Mouse (Mus musculus) intestine, embryonic 16.5 days (tissue): ENCODE results near the gene Ugt1a1. TPM values are rescaled to one million over a fixed set of nuclear protein-coding genes. Genes with fewer than 3 reads are reported as not detected.
"Not testable (repeated sequence)": the region's sequence is repeated elsewhere in the genome, so short reads cannot be mapped to it uniquely, and the experiment has no call there.

Experiments
- ATAC-seq: fragments of 200-750 bp; cut with Nextera tagmentation; 2 replicates; pipeline ENCODE4 v1.8.0; 2017; ENCODE audit warnings: moderate TSS enrichment, moderate library complexity
- H3K27ac ChIP-seq: fragments of 300-500 bp; sonication (generic); 2 replicates; pipeline ENCODE4 v1.5.1; 2014; ENCODE audit warnings: mild to moderate bottlenecking, low read length
- H3K27me3 ChIP-seq: fragments of 300-500 bp; sonication (generic); replicated peaks from 2 replicates; pipeline ENCODE4 v1.6.1; 2014; ENCODE audit warnings: low read length, control low read depth, mixed read lengths; ENCODE audit not compliant: control insufficient read depth, insufficient read depth
- H3K36me3 ChIP-seq: fragments of 300-500 bp; sonication (generic); 2 replicates; pipeline ENCODE4 v1.6.1; 2014; ENCODE audit warnings: low read length, control low read depth; ENCODE audit not compliant: control insufficient read depth, insufficient read depth
- H3K4me1 ChIP-seq: fragments of 300-500 bp; sonication (generic); 2 replicates; pipeline ENCODE4 v1.6.1; 2014; ENCODE audit warnings: low read length, control low read depth, mixed read lengths; ENCODE audit not compliant: control insufficient read depth, insufficient read depth
- H3K4me2 ChIP-seq: fragments of 300-500 bp; sonication (generic); 2 replicates; pipeline ENCODE4 v1.6.1; 2014; ENCODE audit warnings: low read depth, low read length, control low read depth
- H3K4me3 ChIP-seq: fragments of 300-500 bp; sonication (generic); 2 replicates; pipeline ENCODE4 v1.5.1; 2014; ENCODE audit warnings: mild to moderate bottlenecking, low read length
- H3K9ac ChIP-seq: fragments of 300-500 bp; sonication (generic); 2 replicates; pipeline ENCODE4 v1.6.1; 2014; ENCODE audit warnings: low read depth, low read length
- H3K9me3 ChIP-seq: fragments of 300-500 bp; sonication (generic); 2 replicates; pipeline ENCODE4 v1.6.1; 2016; ENCODE audit warnings: low read length, control low read depth; ENCODE audit not compliant: control insufficient read depth
- WGBS: fragments of 180-500 bp; shearing (Covaris S2); extraction: QIAGEN DNeasy Blood & Tissue Kit; methylation state at CpG from one replicate; pipeline ENCODE4 v1.1.7; 2014; 5-methylcytosine and 5-hydroxymethylcytosine counted together
- polyA plus RNA-seq: library from polyadenylated mRNA; unstranded; fragments of >200 nt; fragmentation: Nextera tagmentation; extraction: Ambion mirVana; gene quantifications from 2 replicates; pipeline ENCODE4 v1.2.1, GENCODE M21; 2015

Gene Ugt1a1
- polyA plus RNA-seq, 1 experiment from 2014 or later, result 55.9 TPM

- not testable (repeated sequence) for H3K4me2 ChIP-seq, ATAC-seq, H3K4me1 ChIP-seq, H3K9ac ChIP-seq, H3K4me3 ChIP-seq, H3K36me3 ChIP-seq, H3K27me3 ChIP-seq, H3K27ac ChIP-seq
- WGBS, result 41% methylated on average over 2 of the region's 2 CpGs
- peaks cover 35% of the 10 kb centered on the region for H3K9me3 ChIP-seq
Observed at GRCm38 (mm10) chr1:88225301-88225700, 13.5 kb downstream of the Ugt1a1 start.

- ATAC-seq, result no peak
- H3K4me2 ChIP-seq, result no peak overlapping the region
- no peak overlapping the region for H3K4me3 ChIP-seq
- no peaks in the 10 kb centered on the region for H3K36me3 ChIP-seq
- H3K4me1 ChIP-seq, result no peaks in the 10 kb centered on the region
- H3K27ac ChIP-seq, result no peak overlapping the region
- H3K9ac ChIP-seq, result no peak overlapping the region
- peaks cover 40% of the 10 kb centered on the region for H3K9me3 ChIP-seq
- H3K27me3 ChIP-seq, result no peaks in the 10 kb centered on the region
Observed at GRCm38 (mm10) chr1:88225741-88226140, 14.0 kb downstream of the Ugt1a1 start.

GRCm38 (mm10) chr1:88226670-88227379 lies 15.1 kb downstream of the Ugt1a1 start, which contains the start of gene Mroh2a:
Gene Mroh2a (plus strand): TSS chr1:88226986.
- no peak within 1 kb of the TSS for H3K4me2 ChIP-seq
- no peaks in the 10 kb centered on the region for H3K4me1 ChIP-seq
- H3K9ac ChIP-seq, result no peak within 1 kb of the TSS
- no peak within 1 kb of the TSS for H3K27ac ChIP-seq
- H3K9me3 ChIP-seq, result peaks cover 51% of the 10 kb centered on the region
- H3K27me3 ChIP-seq, result no peaks in the 10 kb centered on the region
- WGBS, result 49% methylated on average over 5 of the region's 5 CpGs
- H3K4me3 ChIP-seq, result no peak within 1 kb of the TSS
- no peaks in the 10 kb centered on the region for H3K36me3 ChIP-seq
- no peak for ATAC-seq

- WGBS, result 63% methylated on average over 2 of the region's 2 CpGs
- no peak for ATAC-seq
- Histone ChIP-seq H3K4me2 (no peak overlapping the region), H3K27ac (no peak overlapping the region), H3K4me1 (no peaks in the 10 kb centered on the region), H3K27me3 (no peaks in the 10 kb centered on the region), H3K9ac (no peak overlapping the region), H3K4me3 (no peak overlapping the region), H3K36me3 (no peaks in the 10 kb centered on the region), H3K9me3 (peaks cover 52% of the 10 kb centered on the region)
Observed at GRCm38 (mm10) chr1:88227482-88227881, 15.7 kb downstream of the Ugt1a1 start.

- Histone ChIP-seq H3K27ac (no peak overlapping the region), H3K4me3 (no peak overlapping the region), H3K9me3 (peaks cover 54% of the 10 kb centered on the region), H3K27me3 (no peaks in the 10 kb centered on the region), H3K9ac (no peak overlapping the region), H3K4me2 (no peak overlapping the region), H3K36me3 (no peaks in the 10 kb centered on the region), H3K4me1 (no peaks in the 10 kb centered on the region)
- ATAC-seq, result no peak
- 71% methylated on average over 7 of the region's 7 CpGs for WGBS
Observed at GRCm38 (mm10) chr1:88228121-88228520, 16.4 kb downstream of the Ugt1a1 start.

GRCm38 (mm10) chr1:88229566-88229965 lies 17.8 kb downstream of the Ugt1a1 start:
- H3K36me3 ChIP-seq, result no peaks in the 10 kb centered on the region
- no peak for ATAC-seq
- H3K27ac ChIP-seq, result no peak overlapping the region
- no peak overlapping the region for H3K4me2 ChIP-seq
- H3K4me1 ChIP-seq, result no peaks in the 10 kb centered on the region
- H3K27me3 ChIP-seq, result no peaks in the 10 kb centered on the region
- H3K4me3 ChIP-seq, result no peak overlapping the region
- peaks cover 65% of the 10 kb centered on the region for H3K9me3 ChIP-seq
- no peak overlapping the region for H3K9ac ChIP-seq
- WGBS, result 75% methylated on average over 3 of the region's 3 CpGs

GRCm38 (mm10) chr1:88229986-88230385 lies 18.2 kb downstream of the Ugt1a1 start:
- Histone ChIP-seq H3K9ac (no peak overlapping the region), H3K4me1 (no peaks in the 10 kb centered on the region), H3K27me3 (no peaks in the 10 kb centered on the region), H3K36me3 (no peaks in the 10 kb centered on the region), H3K4me3 (no peak overlapping the region), H3K27ac (no peak overlapping the region), H3K4me2 (no peak overlapping the region), H3K9me3 (peaks cover 69% of the 10 kb centered on the region)
- WGBS, result 82% methylated on average over 5 of the region's 5 CpGs
- no peak for ATAC-seq

GRCm38 (mm10) chr1:88230421-88230820 lies 18.7 kb downstream of the Ugt1a1 start:
- 71% methylated on average over 7 of the region's 7 CpGs for whole genome bisulfite sequencing
- Histone ChIP-seq H3K27me3 (no peaks in the 10 kb centered on the region), H3K4me3 (no peak overlapping the region), H3K27ac (no peak overlapping the region), H3K4me1 (no peaks in the 10 kb centered on the region), H3K9ac (no peak overlapping the region), H3K36me3 (no peaks in the 10 kb centered on the region), H3K9me3 (peaks cover 74% of the 10 kb centered on the region), H3K4me2 (no peak overlapping the region)
- no peak for ATAC-seq

- no peak for ATAC-seq
- no peak overlapping the region for H3K4me2 ChIP-seq
- WGBS, result 77% methylated on average over 6 of the region's 6 CpGs
- no peak overlapping the region for H3K9ac ChIP-seq
- H3K36me3 ChIP-seq, result no peaks in the 10 kb centered on the region
- H3K9me3 ChIP-seq, result peaks cover 72% of the 10 kb centered on the region
- H3K27me3 ChIP-seq, result no peaks in the 10 kb centered on the region
- no peak overlapping the region for H3K27ac ChIP-seq
- H3K4me3 ChIP-seq, result no peak overlapping the region
- H3K4me1 ChIP-seq, result no peaks in the 10 kb centered on the region
Observed at GRCm38 (mm10) chr1:88230981-88231802, 19.4 kb downstream of the Ugt1a1 start.
